Mouse (Mus musculus) heart, adult 10 weeks (tissue): ENCODE data around the gene Emc3. TPM values are rescaled to one million over a fixed set of nuclear protein-coding genes. Genes with fewer than 3 reads are reported as not detected.

Experiments
- polyA plus RNA-seq: library from polyadenylated mRNA; stranded (reverse); fragments of 350-450 nt; fragmentation: Illumina TruSeq; extraction: RNeasy Lipid Tissue Mini Kit (QIAGEN cat#74804); gene quantifications from one replicate; pipeline ENCODE4 v1.2.3, GENCODE M21; 2014; ENCODE audit warnings: low read depth, low replicate concordance

Emc3 gene
- polyA plus RNA-seq, result 70.3 TPM

GRCm38 (mm10) chr6:113530932-113531839 lies at the start of gene Emc3, which contains the start of gene Fancd2:
Gene Emc3 (minus strand): TSS chr6:113531652.
Gene Fancd2 (plus strand): TSS chr6:113531682.

GRCm38 (mm10) chr6:113501388-113502084 lies 29.9 kb downstream of the Emc3 start, which contains the start of gene Prrt3:
Gene Prrt3 (minus strand): TSS chr6:113501931.

DNA sequence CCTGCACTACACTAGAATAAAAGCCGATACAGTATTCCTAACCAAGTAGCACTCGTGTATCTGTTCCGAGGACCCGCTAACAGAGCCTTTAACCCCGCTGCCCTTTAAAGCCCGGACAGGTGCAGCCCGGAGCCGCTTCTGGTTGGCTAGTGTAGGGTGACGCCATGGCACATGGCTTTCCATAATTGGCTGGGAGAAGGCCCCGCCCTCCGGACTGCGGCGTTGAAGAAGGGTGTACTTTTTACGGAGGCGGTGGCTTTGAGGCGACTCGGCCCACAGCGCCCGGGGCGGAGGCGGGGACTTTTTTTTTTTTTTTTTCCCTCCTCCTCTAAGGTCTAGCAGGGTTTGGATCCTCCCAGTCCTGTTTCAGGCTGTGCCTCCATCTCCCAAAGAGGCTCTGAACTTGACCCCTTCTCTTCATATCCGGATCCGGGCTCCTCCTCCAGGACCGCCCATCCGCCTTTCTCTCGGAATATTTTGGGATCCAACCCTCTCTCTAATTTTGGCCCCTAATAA lies 48.3 kb downstream of the Emc3 start, which contains the start of gene Creld1:
Creld1 (plus strand) TSS at position 198 of the 516 bp plus-strand sequence.

DNA sequence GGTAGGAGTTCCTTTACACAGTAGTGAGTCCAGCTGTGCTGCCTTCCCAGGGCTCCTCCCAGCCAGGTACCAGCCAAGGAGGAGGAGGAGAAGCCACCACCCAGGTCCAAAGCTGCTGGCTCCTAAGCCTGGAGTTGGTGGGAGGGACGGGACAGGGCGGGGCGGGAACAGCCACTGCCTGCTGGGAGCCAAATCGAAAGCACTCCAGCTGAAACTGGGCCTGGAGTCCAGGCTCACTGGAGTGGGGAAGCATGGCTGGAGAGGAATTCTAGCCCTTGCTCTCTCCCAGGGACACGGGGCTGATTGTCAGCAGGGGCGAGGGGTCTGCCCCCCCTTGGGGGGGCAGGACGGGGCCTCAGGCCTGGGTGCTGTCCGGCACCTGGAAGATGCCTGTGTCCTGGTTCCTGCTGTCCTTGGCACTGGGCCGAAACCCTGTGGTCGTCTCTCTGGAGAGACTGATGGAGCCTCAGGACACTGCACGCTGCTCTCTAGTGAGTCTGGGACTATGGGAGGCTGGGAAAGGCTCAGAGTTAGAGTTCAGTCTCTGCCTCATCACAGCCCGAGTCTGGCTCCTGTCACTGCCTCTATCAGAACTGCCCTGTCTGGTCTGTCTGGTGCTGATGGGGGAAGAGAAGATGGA lies 60.0 kb downstream of the Emc3 start, which contains the start of gene Il17rc:
Il17rc (plus strand) TSS at position 131 of the 640 bp plus-strand sequence.

Other genes with a start within 250 kb of the Emc3 start
- not detected for gene Cpne9, start 249.3 kb downstream of the Emc3 start, polyA plus RNA-seq
- gene Brpf1, start 224.5 kb downstream of the Emc3 start, polyA plus RNA-seq, result 11.4 TPM
- 6.3 TPM for gene Ogg1, start 204.7 kb downstream of the Emc3 start, polyA plus RNA-seq
- 81.4 TPM for gene Camk1, start 187.7 kb downstream of the Emc3 start, polyA plus RNA-seq
- 20.5 TPM for gene Tada3, start 153.8 kb downstream of the Emc3 start, polyA plus RNA-seq
- gene Arpc4, start 153.5 kb downstream of the Emc3 start, polyA plus RNA-seq, result 57.4 TPM
- gene Ttll3, start 142.4 kb downstream of the Emc3 start, polyA plus RNA-seq, result 2.0 TPM
- 8.7 TPM for gene Rpusd3, start 112.3 kb downstream of the Emc3 start, polyA plus RNA-seq
- gene Cidec, start 95.9 kb downstream of the Emc3 start, polyA plus RNA-seq, result 18.2 TPM
- 31.3 TPM for gene Jagn1, start 89.1 kb downstream of the Emc3 start, polyA plus RNA-seq
- 1.0 TPM for gene Il17re, start 73.2 kb downstream of the Emc3 start, polyA plus RNA-seq
- 9.2 TPM for gene Il17rc, start 60.2 kb downstream of the Emc3 start, polyA plus RNA-seq
- 37.7 TPM for gene Creld1, start 48.4 kb downstream of the Emc3 start, polyA plus RNA-seq
- gene Prrt3, start 29.7 kb downstream of the Emc3 start, polyA plus RNA-seq, result not detected
- gene Fancd2, start within 50 bp of the Emc3 start, polyA plus RNA-seq, result 0.08 TPM
- not detected for gene Fancd2os, start 69.1 kb upstream of the Emc3 start, polyA plus RNA-seq
- 102 TPM for gene Brk1, start 73.1 kb upstream of the Emc3 start, polyA plus RNA-seq
- 9.6 TPM for gene Vhl, start 92.3 kb upstream of the Emc3 start, polyA plus RNA-seq
- 9.3 TPM for gene Irak2, start 106.8 kb upstream of the Emc3 start, polyA plus RNA-seq
- gene Tatdn2, start 165.4 kb upstream of the Emc3 start, polyA plus RNA-seq, result 41.5 TPM
- gene Ghrl, start 188.2 kb upstream of the Emc3 start, polyA plus RNA-seq, result 0.84 TPM
- 93.8 TPM for gene Sec13, start 209.1 kb upstream of the Emc3 start, polyA plus RNA-seq